Mouse (Mus musculus): ENCODE results near the gene Blvrb. TPM values are rescaled to one million over a fixed set of nuclear protein-coding genes. Genes with fewer than 3 reads are reported as not detected.

Blvrb gene
- polyA plus RNA-seq (2012; fragmentation: generic; extraction: Trizol) = 100 to 1,000 TPM in 1 of 2 experiments, 10 to 100 TPM in 1; 86.0 to 169 TPM

GRCm38 (mm10) chr7:27447419-27448286, at the start of gene Blvrb, which contains the start of gene Sptbn4:
Blvrb (plus strand) TSS chr7:27447978.
Sptbn4 (minus strand) TSS chr7:27447686.

DNA sequence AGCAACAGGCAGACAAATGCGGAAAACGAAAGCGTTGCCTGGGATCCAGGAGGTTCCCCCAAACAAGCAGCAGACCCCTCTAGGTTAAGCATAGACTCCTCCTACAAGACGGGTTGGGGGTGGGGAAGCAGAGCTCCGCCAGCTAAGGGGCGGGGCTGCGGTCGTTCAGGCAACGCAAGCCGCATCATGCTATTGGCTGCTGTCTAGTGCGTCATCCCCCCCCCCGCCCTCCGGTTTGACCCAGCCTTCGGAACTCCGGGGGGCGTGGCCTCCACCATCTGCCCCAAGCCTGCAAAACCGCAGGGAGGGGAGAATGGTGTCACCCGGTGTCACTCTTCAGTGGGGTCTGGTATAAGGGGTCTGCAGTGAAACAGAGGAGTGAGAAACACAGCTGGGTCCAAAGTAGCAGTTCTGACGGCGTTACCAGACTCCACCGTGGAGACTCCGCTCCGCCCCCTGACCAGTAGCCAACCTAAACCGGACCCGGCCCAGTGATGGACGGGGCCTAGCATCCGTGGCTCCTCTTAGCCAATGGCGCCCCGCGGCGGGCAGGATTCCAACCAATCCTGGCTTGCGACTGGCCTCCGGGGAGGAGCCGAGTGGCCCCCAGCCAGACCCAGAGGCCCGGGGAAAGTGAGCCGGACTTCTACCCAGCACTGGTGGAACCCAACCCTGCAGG, 25.5 kb downstream of the Blvrb start, which contains the start of gene Sertad3:
TSS of gene Sertad3 (plus strand) at position 613 of the 679 bp plus-strand sequence.

GRCm38 (mm10) chr7:27486770-27487697, 39.3 kb downstream of the Blvrb start, which contains the start of gene Sertad1:
Sertad1 (plus strand) TSS chr7:27486910.

DNA sequence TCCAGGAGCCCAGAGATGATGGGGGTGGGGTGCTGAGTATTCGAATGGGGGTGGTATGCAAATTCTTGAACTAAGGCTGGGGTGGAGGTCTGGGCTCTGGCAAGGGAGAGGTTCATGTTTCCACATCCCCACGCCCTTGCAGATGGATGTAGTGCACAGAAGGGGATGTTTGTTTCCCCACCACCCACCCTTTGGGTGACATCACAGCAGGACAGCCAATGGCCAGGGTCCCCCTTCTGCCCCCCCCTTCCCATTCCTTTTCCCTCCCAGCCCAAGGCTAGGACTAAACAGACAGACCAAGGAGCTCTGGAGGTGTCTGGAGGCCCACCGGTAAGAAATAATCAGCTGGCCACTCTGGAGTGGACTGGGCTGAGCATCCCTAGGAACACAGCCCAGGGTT, 51.3 kb downstream of the Blvrb start, which contains the start of gene Prx:
TSS of gene Prx (plus strand) at position 289 of the 400 bp plus-strand sequence.

Other genes with a start within 250 kb of the Blvrb start
- 1 to 10 TPM; 2.4 to 7.4 TPM for gene Itpkc, start 219.3 kb upstream of the Blvrb start, polyA plus RNA-seq (2012; fragmentation: generic; extraction: Trizol)
- 10 to 100 TPM; 14.4 to 20.7 TPM for gene Coq8b, start 215.0 kb upstream of the Blvrb start, polyA plus RNA-seq (2012; fragmentation: generic; extraction: Trizol)
- gene Numbl, start 189.5 kb upstream of the Blvrb start, polyA plus RNA-seq (2012; fragmentation: generic; extraction: Trizol) = 10 to 100 TPM in 1 of 2 experiments, 1 to 10 TPM in 1; 6.9 to 33.6 TPM
- gene Ltbp4, start 110.3 kb upstream of the Blvrb start, polyA plus RNA-seq (2012; fragmentation: generic; extraction: Trizol) = 10 to 100 TPM in 1 of 2 experiments, under 1 TPM in 1; 0.42 to 10.0 TPM
- 10 to 100 TPM; 23.0 to 28.8 TPM for gene Shkbp1, start 92.0 kb upstream of the Blvrb start, polyA plus RNA-seq (2012; fragmentation: generic; extraction: Trizol)
- not detected for gene Gm20479, start 90.6 kb upstream of the Blvrb start, polyA plus RNA-seq (2012; fragmentation: generic; extraction: Trizol)
- gene Sptbn4, start 292 bp upstream of the Blvrb start, polyA plus RNA-seq (2012; fragmentation: generic; extraction: Trizol) = under 1 TPM; 0.14 to 0.55 TPM
- gene Sertad3, start 25.8 kb downstream of the Blvrb start, polyA plus RNA-seq (2012; fragmentation: generic; extraction: Trizol) = 10 to 100 TPM; 10.3 to 28.6 TPM
- 10 to 100 TPM; 78.0 to 83.1 TPM for gene Sertad1, start 38.9 kb downstream of the Blvrb start, polyA plus RNA-seq (2012; fragmentation: generic; extraction: Trizol)
- gene Prx, start 51.3 kb downstream of the Blvrb start, polyA plus RNA-seq (2012; fragmentation: generic; extraction: Trizol) = 1 to 10 TPM; 1.3 to 6.9 TPM
- 1 to 10 TPM in 1 of 2 experiments, under 1 TPM in 1; 0.06 to 2.7 TPM for gene Hipk4, start 75.3 kb downstream of the Blvrb start, polyA plus RNA-seq (2012; fragmentation: generic; extraction: Trizol)
- gene Pld3, start 105.2 kb downstream of the Blvrb start, polyA plus RNA-seq (2012; fragmentation: generic; extraction: Trizol) = 100 to 1,000 TPM in 1 of 2 experiments, 10 to 100 TPM in 1; 25.5 to 115 TPM
- 10 to 100 TPM; 11.0 to 14.0 TPM for gene 2310022A10Rik, start 105.3 kb downstream of the Blvrb start, polyA plus RNA-seq (2012; fragmentation: generic; extraction: Trizol)
- 100 to 1,000 TPM in 1 of 2 experiments, 10 to 100 TPM in 1; 65.5 to 179 TPM for gene Akt2, start 143.6 kb downstream of the Blvrb start, polyA plus RNA-seq (2012; fragmentation: generic; extraction: Trizol)
- under 1 TPM; 0.05 to 0.26 TPM for gene Ttc9b, start 205.9 kb downstream of the Blvrb start, polyA plus RNA-seq (2012; fragmentation: generic; extraction: Trizol)
- gene Map3k10, start 226.6 kb downstream of the Blvrb start, polyA plus RNA-seq (2012; fragmentation: generic; extraction: Trizol) = 10 to 100 TPM; 33.6 to 34.0 TPM
- 1 to 10 TPM in 1 of 2 experiments, under 1 TPM in 1; 0.02 to 1.1 TPM for gene Zfp607b, start 241.4 kb downstream of the Blvrb start, polyA plus RNA-seq (2012; fragmentation: generic; extraction: Trizol)

Measured in C3H10T1/2 (cell line).